Mouse (Mus musculus) CH12F3 (cell line): Measurements from ENCODE around the gene Zfp239.
"Not testable (repeated sequence)": the region's sequence is repeated elsewhere in the genome, so short reads cannot be mapped to it uniquely, and the experiment has no call there.

ENCODE experiments used
- in situ Hi-C: fragments of 300-500 bp; cut with MboI; formaldehyde crosslinking; loops from 2 replicates; pipeline ENCODE4 v1.14.3; 2020; ENCODE audit warnings: low sequenced_read_pairs

Zfp239 gene

DNA sequence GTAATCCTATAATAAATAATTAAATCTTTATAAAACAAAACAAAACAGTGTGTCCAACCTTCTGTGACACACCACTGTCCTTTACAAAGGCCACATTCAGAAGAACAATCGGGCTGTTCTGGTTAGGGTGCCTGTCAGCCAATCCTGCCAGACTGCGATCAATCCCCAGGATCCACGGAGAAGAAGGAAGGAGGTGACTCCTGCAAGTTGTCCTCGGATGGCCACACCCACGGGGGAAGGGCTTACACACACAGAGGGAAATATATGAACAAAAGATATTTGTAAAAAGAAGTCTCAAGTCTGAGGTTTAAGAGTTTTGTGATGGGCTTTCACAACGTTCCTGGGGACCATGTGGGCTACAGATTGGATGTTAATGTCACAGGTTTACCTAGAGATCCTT, at the start of gene Zfp239:
Gene Zfp239, plus strand, starts transcription at position 253 of the 400 bp plus-strand sequence.
- in situ Hi-C loops = no loop called here

DNA sequence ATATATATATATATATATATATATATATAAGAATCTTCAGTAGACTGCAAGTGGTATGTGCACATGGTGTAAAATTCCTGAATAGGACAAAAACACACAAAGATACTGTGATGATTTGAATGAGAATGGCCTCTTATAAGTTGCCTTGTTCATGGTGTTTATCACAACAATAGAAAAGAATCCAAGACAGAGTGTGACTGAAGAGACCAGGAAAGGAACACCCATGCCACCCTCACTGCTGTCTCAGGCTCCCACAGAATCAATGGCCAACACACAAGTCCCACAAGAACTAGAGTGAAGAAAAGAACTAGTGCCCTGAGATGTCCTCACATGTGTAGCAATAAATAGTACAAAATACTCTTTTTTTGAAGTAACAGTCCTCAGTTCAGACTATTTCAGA, 47.2 kb upstream of the Zfp239 start:
- in situ Hi-C loops = no loop called here

DNA sequence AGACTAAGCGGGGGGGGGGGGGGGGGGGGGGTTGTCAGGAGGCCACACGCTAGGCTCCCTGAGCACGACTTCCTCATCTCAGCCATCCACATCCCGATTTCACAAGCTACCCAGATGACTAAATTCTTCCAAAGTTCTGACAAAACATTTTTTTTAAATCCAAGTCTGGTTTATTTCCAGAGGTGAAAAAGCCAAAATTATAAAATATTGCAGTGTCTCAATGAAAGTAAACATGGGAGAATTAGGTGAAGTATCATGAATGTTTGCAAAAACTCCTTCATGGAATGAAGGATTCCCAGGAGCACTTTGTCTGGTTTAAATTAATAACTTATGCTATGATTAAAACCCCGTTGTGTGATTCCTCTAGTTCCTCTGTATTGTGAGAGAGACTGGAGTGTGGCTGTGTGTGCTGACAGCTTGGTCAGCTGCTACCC, 44.8 kb upstream of the Zfp239 start:
- in situ Hi-C loops = no loop called here

DNA sequence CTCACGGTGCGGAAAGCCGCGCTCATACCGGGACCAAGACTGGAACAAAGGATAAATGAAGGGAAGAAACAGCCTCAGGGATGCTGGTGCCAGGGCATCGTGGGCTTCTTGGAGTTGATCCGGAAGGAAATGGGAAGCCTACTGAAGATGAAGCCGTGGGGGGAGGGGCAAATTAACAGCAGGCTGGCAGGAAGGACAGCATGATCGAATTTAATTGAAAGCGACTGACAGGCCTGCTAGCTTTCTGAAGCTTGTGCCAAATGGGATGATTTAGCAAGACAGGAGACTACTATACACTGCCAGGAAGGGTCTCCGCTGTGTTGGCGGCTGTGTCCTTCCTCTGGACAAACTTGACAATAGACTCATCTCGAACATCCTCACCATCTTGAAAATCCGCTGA, 41.6 kb upstream of the Zfp239 start:
- in situ Hi-C loops = loop anchor here (10.0 kb wide), 2 partner anchors 146 to 646 kb away; no protein-coding TSS in a partner anchor

DNA sequence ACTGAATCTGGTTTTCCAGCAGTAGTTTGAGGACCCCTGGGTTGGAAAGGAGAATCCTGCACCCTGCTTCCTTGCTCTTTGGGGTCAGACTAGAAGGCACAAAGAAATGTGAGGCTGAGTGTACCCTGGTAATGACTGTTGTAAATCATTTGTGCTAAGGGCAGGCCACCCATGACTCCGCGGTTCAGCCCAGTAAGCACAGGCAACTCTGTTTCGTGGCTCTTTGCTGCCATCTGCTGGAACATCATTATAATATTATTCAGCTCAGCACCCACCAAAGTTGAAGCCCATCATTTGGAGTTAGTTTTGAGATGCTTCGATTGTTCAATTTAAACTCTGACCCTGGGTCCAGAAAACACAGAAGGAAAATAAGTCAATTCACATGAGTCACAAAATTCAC, 36.5 kb upstream of the Zfp239 start:
- in situ Hi-C loops = loop anchor here (10.0 kb wide), 2 partner anchors 151 to 651 kb away; no protein-coding TSS in a partner anchor

DNA sequence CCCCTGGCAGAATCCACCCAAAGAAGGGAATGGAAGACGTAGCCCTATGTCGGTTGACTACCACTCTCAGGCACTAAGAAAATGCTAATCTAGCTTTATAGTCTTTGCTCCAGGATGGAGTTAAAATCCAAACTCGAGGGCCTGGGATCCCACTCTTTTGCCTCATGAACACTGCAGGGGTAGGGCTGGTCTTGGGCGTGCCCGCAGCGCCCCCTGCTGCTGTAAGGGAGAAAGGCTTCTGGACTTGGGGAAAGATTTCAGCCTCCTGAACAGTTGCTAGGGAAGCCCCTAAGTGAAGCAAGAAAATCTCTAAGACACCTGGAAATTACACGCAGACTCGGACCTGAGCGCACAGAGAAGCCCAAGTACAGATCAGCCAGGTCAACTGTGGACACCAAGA, 33.6 kb upstream of the Zfp239 start:
- in situ Hi-C loops = loop anchor here (10.0 kb wide), 2 partner anchors 153 to 653 kb away; no protein-coding TSS in a partner anchor

DNA sequence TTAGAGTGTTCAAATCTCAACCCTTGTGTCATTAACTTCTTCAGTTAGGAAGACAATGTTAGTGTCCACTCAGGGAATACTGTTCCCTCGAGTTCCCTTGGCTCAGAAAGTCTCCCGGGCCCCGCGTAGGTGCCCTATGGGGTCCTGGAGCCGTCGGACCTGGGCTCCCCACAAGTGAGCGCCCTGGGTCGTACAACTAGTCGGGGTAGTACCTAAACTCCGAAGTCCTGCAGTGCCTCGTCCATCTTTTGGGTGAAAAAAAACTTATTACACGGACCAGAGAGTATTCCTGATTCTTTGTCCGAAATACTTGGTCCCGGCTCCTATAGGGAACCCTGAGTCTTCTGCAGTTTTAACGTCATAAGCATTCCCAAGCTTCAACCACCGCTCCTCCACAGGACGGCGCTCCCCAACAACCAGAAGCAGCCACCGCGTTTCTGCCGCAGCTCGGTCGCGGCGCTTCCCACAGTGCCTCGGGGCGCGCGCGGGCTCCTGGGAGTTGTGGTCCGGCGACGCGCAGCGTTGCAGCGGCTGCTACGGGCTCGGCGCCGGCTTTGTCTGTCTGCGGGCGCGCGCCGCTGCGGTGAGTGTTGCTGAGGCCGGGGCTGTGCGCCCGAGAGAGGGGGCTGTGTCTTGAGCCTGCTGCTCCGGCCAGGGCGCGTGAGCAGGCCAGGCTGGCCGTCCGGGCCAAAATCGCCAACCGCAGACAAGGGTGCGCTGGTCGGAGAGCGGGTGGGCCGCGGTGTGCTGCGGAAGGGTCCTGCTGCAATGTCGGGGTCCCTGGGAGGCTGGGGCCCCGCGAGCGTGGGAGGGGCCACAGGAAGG, 21.0 kb upstream of the Zfp239 start, which contains the start of gene Zfp637:
Gene Zfp637, plus strand, starts transcription at position 495 of the 825 bp plus-strand sequence.
- in situ Hi-C loops = no loop called here

DNA sequence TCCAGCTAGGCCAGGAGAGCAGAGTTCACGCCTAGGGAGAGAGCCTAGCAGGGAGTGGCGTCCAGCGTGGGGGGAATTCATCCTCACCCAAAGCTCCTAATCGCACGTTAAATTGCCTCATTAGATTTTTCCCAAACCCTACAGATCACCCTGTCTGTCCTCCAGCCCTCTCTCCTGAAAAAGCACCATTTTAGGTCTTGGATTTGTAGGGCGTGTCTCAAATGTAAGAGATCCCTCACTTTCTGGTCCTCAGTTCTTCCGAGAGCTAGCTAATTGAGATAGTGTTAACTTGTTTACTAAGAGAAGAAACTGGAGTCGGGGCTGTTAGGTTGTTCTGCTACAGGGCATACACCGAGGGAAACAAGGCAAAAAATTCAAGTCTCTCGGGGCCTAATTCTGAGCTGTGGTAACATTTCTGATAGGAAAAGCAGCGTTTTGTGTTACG, 20.4 kb upstream of the Zfp239 start:
- in situ Hi-C loops = no loop called here

DNA sequence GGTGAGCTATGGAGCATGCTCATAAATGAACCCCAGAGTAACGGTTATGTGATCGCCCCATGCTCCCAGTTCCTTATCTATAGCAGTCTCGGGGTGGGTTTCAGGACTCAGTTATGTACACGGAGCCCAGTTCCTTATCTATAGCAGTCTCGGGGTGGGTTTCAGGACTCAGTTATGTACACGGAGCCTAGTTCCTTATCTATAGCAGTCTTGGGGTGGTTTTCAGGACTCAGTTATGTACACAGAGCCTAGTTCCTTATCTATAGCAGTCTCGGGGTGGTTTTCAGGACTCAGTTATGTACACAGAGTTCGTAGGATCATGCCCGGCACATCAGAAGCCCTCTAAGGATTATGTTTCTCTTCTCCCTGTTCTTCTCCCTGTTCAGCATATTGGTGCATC, 17.3 kb upstream of the Zfp239 start:
- in situ Hi-C loops = no loop called here

DNA sequence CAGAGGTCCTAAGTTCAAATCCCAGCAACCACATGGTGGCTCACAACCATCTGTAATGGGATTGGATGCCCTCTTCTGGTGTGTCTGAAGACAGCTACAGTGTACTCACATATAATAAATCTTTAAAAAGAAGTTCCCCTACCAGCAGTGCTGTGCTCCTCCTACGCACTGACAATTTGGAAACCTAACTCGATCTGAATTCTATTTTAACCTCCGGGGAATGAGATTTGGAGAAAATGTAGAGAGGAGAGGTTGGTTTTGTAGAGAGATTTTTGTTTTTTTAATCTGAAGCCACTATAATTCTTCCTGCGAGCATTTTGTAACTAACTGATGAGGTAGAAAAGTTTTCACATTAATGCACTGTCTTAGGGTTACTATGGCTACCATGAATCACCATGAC, 15.2 kb upstream of the Zfp239 start:
- in situ Hi-C loops = not testable (repeated sequence)

DNA sequence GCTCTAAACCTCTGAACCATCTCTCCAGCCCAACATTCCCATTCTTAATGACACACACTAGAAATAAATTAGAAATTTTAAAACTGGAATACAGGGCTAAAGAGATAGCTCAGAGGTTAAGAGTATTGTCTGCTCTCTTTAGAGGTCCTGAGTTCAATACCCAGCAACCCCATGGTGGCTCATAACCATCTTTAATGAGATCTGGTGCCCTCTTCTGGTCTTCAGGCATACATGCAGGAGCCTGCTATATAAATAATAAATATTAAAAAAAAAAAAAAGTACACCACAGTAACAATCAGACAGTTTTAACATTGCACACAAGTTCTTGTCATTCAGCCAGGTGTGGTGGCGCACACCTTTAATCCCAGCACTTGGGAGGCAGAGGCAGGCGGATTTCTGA, 14.1 kb upstream of the Zfp239 start:
- in situ Hi-C loops = no loop called here

DNA sequence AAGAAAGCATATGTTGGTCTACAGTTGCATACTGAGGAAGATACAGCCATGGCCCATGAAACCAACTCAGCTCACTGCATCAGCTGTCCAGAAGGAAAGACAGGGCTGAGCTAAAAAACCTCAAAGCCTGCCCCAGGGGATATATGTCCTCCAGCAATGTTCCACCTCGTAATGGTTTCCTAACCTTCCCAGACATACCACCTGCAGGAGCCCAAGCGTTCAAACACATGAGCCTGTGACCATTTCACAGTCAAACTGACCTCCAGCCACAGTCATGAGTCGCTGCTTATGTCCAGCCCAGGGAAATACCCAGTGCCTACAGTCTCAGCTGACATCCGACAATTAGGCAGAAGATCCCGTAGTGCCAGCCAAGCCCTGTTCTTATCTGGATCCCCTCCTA, 13.3 kb upstream of the Zfp239 start:
- in situ Hi-C loops = no loop called here

DNA sequence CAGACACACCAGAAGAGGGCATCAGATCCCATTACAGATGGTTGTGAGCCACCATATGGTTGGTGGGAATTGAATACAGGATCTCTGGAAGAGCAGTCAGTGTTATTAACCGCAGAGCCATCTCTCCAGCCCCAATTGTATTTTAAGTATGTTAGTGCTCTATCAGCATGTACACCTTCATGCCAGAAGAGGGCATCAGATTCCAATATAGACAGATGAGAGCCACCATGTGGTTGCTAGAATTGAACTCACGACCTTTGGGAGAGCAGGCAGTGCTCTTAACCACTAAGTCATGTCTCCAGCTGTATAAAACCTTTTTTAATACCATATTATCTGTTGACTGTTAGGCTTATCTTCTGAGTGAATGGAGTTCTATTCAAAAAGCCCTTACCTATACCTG, 10.2 kb upstream of the Zfp239 start:
- in situ Hi-C loops = no loop called here

DNA sequence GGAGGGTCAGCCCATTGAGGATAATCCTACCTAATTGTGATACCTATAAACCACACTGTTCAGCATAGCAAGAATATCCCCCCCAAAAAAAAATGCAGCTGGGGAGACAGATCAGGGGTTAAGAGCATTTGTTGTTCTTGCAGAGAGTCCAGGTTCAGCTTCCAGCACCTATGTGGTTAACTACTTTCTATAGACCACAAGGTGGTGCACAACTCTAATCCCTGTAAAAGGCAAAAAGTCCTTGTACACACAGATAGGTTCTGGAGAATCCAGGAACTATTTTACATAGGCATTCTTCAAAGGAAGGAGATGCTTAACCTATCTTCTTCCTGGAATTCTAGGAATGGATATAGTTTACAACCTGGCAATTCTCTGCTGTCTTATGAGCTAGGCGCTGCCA, 3.9 kb upstream of the Zfp239 start:
- in situ Hi-C loops = no loop called here

DNA sequence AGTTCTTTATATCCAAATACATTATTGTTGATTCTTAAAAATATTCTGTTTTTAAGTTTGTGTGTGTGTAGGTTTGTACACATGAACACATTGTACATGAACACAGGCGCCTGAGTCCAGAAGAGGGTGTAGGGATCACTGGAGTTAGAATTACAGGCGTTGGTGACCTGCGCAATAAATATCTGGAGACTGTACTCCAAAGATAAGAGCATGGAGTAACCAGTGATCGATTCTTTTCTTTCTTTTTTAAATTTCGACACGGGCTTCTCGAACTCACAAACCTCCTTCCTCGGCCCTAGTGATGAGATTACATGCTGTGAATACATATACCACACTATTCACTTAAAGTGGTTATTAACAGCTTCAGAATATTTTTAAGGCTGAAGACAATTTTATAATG, 565 bp downstream of the Zfp239 start:
- in situ Hi-C loops = no loop called here

DNA sequence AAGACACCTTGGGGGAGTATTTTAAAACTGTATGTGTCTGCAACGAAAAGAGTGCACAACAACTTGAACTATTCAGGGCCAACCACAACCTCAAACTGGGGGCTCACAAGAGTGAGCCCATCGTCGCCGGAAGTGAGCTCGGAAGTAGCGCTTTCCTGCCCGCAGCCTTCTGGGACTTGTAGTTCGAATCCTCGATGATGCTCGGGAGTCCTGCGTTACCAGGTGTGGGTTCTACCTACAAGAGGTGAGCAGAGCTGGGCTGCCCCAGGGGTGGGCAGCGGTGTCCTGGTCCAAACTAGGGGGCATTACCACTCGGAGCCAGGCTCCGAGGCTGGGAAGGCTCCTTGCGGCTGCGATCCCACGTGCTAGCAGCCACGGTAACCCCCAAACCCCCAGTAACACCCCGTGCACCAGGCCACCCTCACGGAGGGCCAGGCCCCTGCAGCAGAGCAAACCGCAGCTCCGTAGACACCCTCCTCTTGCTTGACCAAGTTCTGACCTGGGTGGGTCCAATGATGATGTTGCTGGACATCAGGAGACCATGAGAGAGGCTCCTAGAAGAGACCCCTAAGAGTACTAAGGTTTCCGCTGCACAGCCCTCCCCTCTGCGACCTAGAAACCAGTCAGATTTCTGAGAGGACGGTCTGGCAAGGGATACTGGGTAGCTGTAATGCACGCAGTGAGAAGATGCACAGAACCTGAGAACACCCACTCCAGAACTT, 1.2 kb downstream of the Zfp239 start:
- in situ Hi-C loops = no loop called here

DNA sequence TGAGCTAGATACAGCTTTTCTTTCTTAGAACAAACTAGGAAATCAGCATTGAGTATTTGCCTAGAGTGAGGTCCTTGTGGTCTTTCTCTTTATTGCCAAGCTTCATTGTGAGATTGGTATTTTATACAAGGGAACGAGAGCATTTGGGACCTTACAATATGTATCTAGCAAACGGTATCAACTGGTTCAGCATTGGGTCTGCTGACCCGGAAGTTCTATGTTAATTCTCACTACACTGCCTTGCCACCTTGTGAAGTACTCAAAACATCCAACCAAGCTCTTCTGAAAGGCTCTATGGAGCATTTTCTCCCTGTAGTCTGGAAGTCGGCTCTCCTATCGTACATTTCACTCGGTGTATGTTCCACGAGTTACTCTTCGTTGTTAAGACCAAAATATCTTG, 1.9 kb downstream of the Zfp239 start:
- in situ Hi-C loops = no loop called here

DNA sequence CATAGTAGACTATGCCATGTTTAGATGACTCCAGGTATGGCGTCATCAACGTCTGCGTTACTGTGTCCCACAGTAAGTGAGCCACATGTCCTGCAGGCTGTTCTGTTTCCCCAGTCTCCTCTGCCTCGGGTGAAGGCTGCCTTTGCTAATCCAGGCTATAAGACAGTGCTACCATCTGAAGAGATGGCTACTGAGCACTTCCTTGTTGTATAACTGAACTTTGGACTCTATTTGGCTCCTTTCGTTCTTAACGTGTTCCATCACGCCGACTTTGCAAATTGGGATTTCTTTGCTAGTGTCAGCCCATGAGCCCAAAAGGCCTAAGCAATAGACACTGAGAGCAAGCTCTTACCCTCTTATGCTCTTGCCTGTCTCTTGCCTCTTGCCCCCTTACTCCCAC, 6.3 kb downstream of the Zfp239 start:
- in situ Hi-C loops = no loop called here

DNA sequence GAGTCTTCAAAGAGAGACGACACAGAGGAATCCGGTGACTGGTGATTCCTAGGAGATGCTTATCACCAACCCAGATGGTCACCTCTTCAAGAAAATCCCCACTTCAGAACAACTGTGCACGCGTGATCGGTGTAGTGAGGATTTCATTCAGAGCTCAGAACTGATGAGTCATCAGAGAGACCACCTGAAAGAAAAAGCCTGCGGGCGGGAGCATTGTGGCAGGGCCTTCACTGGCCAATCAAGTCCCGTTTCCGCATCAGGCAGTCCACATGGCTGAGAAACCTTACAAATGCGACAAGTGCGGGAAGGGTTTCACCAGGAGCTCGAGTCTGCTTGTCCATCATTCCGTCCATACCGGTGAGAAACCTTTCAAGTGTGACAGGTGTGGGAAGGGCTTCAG, 9.1 kb downstream of the Zfp239 start:
- in situ Hi-C loops = no loop called here

DNA sequence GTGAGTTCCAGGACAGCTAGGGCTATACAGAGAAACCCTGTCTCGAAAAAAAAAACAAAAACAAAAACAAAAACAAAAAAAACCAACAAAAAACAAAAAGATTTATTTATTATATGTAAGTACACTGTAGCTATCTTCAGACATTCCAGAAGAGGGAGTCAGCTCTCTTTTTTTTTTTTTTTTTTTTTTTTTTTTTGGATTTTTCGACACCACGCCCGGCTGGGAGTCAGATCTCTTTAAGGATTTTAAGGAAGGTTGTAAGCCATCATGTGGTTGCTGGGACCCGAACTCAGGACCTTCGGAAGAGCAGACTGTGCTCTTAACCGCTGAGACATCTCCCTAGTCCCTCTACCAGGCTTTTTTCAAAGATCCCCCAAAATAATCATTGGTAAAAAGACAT, 11.6 kb downstream of the Zfp239 start:
- in situ Hi-C loops = not testable (repeated sequence)

DNA sequence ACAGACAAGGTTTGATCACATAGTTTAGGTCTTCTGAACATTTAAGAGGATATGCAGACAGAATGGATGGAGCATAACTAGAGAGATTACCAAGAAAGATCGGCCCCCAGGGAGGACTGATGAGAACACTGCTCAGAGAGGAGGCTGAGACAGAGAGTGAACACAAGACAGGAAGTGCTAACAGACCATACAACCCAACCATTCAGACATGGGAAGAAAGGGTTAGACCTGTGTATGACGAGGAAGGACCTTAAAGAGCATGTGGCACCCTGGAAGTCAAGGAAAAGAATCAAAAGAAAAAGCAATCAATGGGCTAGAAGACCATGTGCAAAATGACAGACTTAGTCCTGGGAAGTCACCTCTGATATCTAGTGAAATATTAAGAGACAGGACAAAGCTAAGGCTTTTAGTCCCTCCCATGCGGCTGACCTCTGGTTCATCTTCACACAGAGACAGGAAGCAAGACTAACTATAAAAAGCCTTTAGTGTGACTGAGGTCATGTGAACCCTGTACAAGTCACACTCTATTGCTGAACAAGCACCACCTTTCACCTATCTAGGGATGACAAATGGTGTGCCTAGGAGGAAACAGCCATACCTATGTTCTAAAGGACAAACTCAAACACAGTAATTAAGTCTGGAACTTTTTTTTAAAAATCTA, 12.9 kb downstream of the Zfp239 start:
- in situ Hi-C loops = no loop called here
